Mouse (Mus musculus) midbrain, postnatal 0 days (tissue): ENCODE data around the gene Kctd13. TPM values are rescaled to one million over a fixed set of nuclear protein-coding genes. Genes with fewer than 3 reads are reported as not detected.

Experiments used
- ATAC-seq: fragments of 200-750 bp; cut with Nextera tagmentation; 2 replicates; pipeline ENCODE4 v1.8.0; 2017; ENCODE audit warnings: moderate number of reproducible peaks, mild to moderate bottlenecking, moderate TSS enrichment, moderate library complexity; ENCODE audit not compliant: low FRiP score
- DNase-seq: peaks from one replicate; pipeline ENCODE4 v3.0.0-alpha.2; 2015; ENCODE audit warnings: low spot score
- H3K27ac ChIP-seq: fragments of 300-500 bp; sonication (generic); 2 replicates; pipeline ENCODE4 v1.5.1; 2014; ENCODE audit warnings: low read depth, mild to moderate bottlenecking, low read length, mixed read lengths
- H3K27me3 ChIP-seq: fragments of 300-500 bp; sonication (generic); 2 replicates; pipeline ENCODE4 v1.6.1; 2014; ENCODE audit warnings: low read length, control low read depth, mixed read lengths; ENCODE audit not compliant: insufficient read depth
- H3K36me3 ChIP-seq: fragments of 300-500 bp; sonication (generic); 2 replicates; pipeline ENCODE4 v1.6.1; 2014; ENCODE audit warnings: low read length, control low read depth, mixed read lengths; ENCODE audit not compliant: insufficient read depth
- H3K4me1 ChIP-seq: fragments of 300-500 bp; sonication (generic); 2 replicates; pipeline ENCODE4 v1.6.1; 2014; ENCODE audit warnings: mild to moderate bottlenecking, control low read depth, antibody characterized with exemption, low read length, mixed read lengths; ENCODE audit not compliant: insufficient read depth
- H3K4me2 ChIP-seq: fragments of 300-500 bp; sonication (generic); 2 replicates; pipeline ENCODE4 v1.6.1; 2014; ENCODE audit warnings: low read depth, mild to moderate bottlenecking, low read length, mixed read lengths; ENCODE audit not compliant: poor library complexity, severe bottlenecking
- H3K4me3 ChIP-seq: fragments of 300-500 bp; sonication (generic); 2 replicates; pipeline ENCODE4 v1.5.1; 2014; ENCODE audit warnings: low read depth, mild to moderate bottlenecking, low read length, moderate library complexity
- H3K9ac ChIP-seq: fragments of 300-500 bp; sonication (generic); replicated peaks from 2 replicates; pipeline ENCODE4 v1.6.1; 2014; ENCODE audit warnings: mild to moderate bottlenecking, low read length, moderate library complexity, mixed read lengths; ENCODE audit not compliant: poor library complexity, severe bottlenecking
- H3K9me3 ChIP-seq: fragments of 300-500 bp; sonication (generic); 2 replicates; pipeline ENCODE4 v1.6.1; 2016; ENCODE audit warnings: low read length, control low read depth
- CTCF ChIP-seq: IDR thresholded peaks from 2 replicates; pipeline ENCODE4 v1.5.1; 2016; ENCODE audit warnings: antibody characterized with exemption, mild to moderate bottlenecking
- WGBS: fragments of 180-500 bp; shearing (Covaris S2); extraction: QIAGEN DNeasy Blood & Tissue Kit; methylation state at CpG from one replicate; pipeline ENCODE4 v1.1.7; 2014; 5-methylcytosine and 5-hydroxymethylcytosine counted together
- polyA plus RNA-seq: library from polyadenylated mRNA; unstranded; fragments of >200 nt; fragmentation: Nextera tagmentation; extraction: Ambion mirVana; gene quantifications from 2 replicates; pipeline ENCODE4 v1.2.1, GENCODE M21; 2015
- total RNA-seq: library from RNA; depleted of rRNA; stranded (reverse); fragments of >200 nt; gene quantifications from 2 replicates; pipeline ENCODE4 v1.2.3, GENCODE M21; 2014

Gene Kctd13
- total and polyA plus RNA-seq, 2 experiments from 2014 or later = 150 to 167 TPM

DNA sequence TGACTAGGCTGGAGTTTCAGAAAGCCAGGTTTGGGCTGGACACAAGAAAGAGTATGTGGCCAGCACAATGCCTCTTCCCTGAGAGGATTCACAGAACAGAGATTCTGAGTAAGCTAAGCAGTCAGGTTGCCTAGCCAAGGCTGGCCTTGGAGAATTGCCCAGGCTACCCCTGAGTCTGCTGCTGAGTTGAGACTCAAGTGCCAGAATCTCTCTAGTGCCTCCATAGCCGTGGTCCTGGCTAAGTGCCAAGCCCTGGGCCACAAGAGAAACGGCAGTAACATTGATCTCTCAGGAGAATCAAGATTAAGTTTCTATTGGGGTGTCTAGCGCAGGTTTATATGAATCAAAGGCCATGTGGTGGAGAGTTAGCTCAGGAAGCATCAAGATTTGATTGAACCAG, 36.9 kb downstream of the Kctd13 start:
- Histone ChIP-seq H3K4me1 (no peaks in the 10 kb centered on the region), H3K9ac (no peak overlapping the region), H3K4me2 (no peak overlapping the region), H3K9me3 (no peaks in the 10 kb centered on the region), H3K27ac (no peak overlapping the region), H3K27me3 (no peaks in the 10 kb centered on the region), H3K4me3 (no peak overlapping the region), H3K36me3 (peaks cover 68% of the 10 kb centered on the region)
- no peak for ATAC-seq
- no peak for DNase-seq
- WGBS = 49% methylated on average over 3 of the region's 3 CpGs
- TF ChIP-seq CTCF = no peak

GRCm38 (mm10) chr7:126967361-126967760, 38.7 kb downstream of the Kctd13 start:
- no peak for ATAC-seq
- no peak overlapping the region for H3K4me3 ChIP-seq
- TF ChIP-seq CTCF = no peak
- H3K4me1 ChIP-seq = no peaks in the 10 kb centered on the region
- H3K27me3 ChIP-seq = no peaks in the 10 kb centered on the region
- 63% methylated on average over 6 of the region's 6 CpGs for WGBS
- no peak overlapping the region for H3K4me2 ChIP-seq
- H3K36me3 ChIP-seq = peaks cover 63% of the 10 kb centered on the region
- no peaks in the 10 kb centered on the region for H3K9me3 ChIP-seq
- H3K27ac ChIP-seq = no peak overlapping the region
- no peak overlapping the region for H3K9ac ChIP-seq
- no peak for DNase-seq

GRCm38 (mm10) chr7:126975493-126975892, 46.8 kb downstream of the Kctd13 start:
- Histone ChIP-seq H3K9ac (no peak overlapping the region; the same call in 1 of the 2 replicates), H3K36me3 (peaks cover 33% of the 10 kb centered on the region), H3K9me3 (no peaks in the 10 kb centered on the region), H3K27me3 (no peaks in the 10 kb centered on the region), H3K4me1 (peaks cover 6% of the 10 kb centered on the region; the same call in 1 of the 2 replicates), H3K4me3 (peak overlapping the region; percentile 100), H3K27ac (peak overlapping the region; percentile 93; the same call in 1 of the 2 replicates), H3K4me2 (peak overlapping the region; percentile 90)
- TF ChIP-seq CTCF = no peak
- 10% methylated on average over 8 of the region's 8 CpGs for WGBS
- ATAC-seq = no peak
- DNase-seq = no peak

- ATAC-seq = no peak
- Histone ChIP-seq H3K4me1 (peaks cover 6% of the 10 kb centered on the region; the same call in 1 of the 2 replicates), H3K36me3 (peaks cover 31% of the 10 kb centered on the region), H3K27ac (peak within 1 kb of the TSS; percentile 93), H3K4me3 (peak within 1 kb of the TSS; percentile 100), H3K4me2 (peak within 1 kb of the TSS; percentile 90), H3K9ac (peak within 1 kb of the TSS; percentile 99), H3K9me3 (no peaks in the 10 kb centered on the region), H3K27me3 (no peaks in the 10 kb centered on the region)
- TF ChIP-seq CTCF = no peak
- DNase-seq = no peak
- 7% methylated on average over 1 of the region's 1 CpGs for WGBS
Observed at GRCm38 (mm10) chr7:126975893-126975949, 47.0 kb downstream of the Kctd13 start, which contains the start of gene Cdipt. Gene Cdipt, plus strand, starts transcription at chr7:126975914.

DNA sequence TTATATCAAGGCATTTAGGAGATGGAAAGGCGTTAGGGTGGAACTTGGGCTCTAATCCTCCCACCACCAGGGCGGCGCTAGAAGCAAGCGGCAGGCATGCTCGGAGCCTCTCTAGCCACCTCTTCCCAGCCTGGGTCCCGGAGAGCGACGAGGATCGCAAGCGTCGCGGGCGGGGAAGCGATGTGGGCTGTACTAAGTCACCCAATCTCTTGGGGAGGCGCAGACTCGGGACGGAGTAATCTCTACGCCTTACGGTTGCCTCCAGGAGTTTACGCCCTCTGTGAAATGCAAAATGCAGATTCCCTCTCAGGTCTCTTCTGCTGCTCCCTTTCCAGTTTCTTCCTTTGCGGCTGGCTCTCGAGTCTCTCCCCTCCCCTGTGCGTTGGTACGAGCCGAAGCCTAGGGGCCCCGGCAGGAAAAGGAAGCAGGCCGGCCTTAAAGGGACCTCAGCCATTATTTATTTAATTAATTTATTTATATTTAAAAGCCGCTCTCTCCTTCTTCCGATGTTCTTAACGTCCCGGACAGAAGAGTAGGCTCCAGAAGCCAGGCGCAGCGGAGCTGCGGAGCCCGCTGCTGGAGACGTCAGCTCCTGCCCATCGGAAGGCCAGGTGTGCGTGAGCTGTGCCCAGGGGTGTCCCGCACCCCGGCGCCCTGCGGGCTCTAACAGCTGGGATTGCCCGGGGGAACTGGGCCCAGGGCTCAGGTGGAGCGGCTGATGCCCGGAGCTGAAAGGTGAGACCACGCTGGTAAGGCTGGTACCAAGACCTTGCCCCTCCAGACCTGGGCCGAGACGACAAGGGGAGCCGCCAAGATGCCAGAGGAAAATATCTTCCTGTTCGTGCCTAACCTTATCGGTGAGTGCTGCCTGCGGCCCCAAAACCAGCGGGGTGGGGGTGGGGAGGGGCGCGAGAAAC, 47.5 kb downstream of the Kctd13 start, which contains the start of gene Cdiptos:
TSS of gene Cdiptos (minus strand) at position 149 of the 917 bp plus-strand sequence.
- Histone ChIP-seq H3K4me2 (peak within 1 kb of the TSS; percentile 90), H3K36me3 (peaks cover 29% of the 10 kb centered on the region), H3K4me1 (peaks cover 6% of the 10 kb centered on the region; the same call in 1 of the 2 replicates), H3K9me3 (no peaks in the 10 kb centered on the region), H3K4me3 (peak within 1 kb of the TSS; percentile 100), H3K9ac (peak within 1 kb of the TSS; percentile 99), H3K27ac (peak within 1 kb of the TSS; percentile 93), H3K27me3 (no peaks in the 10 kb centered on the region)
- under 1% methylated on average over 54 of the region's 55 CpGs for WGBS
- ATAC-seq (peak; percentile 95), DNase-seq (peak; percentile 98)
- TF ChIP-seq CTCF = peak; percentile 99

- H3K36me3 ChIP-seq = peaks cover 31% of the 10 kb centered on the region
- peaks cover 6% of the 10 kb centered on the region; the same call in 1 of the 2 replicates for H3K4me1 ChIP-seq
- H3K27me3 ChIP-seq = no peaks in the 10 kb centered on the region
- 28% methylated on average over 14 of the region's 14 CpGs for WGBS
- H3K9me3 ChIP-seq = no peaks in the 10 kb centered on the region
- peak overlapping the region; percentile 100 for H3K4me3 ChIP-seq
- H3K4me2 ChIP-seq = peak overlapping the region; percentile 90
- TF ChIP-seq CTCF = no peak
- peak overlapping the region; percentile 99 for H3K9ac ChIP-seq
- H3K27ac ChIP-seq = peak overlapping the region; percentile 93
- ATAC-seq = peak; percentile 9; the same call in 1 of the 2 replicates
- no peak for DNase-seq
Observed at GRCm38 (mm10) chr7:126976878-126977459, 48.3 kb downstream of the Kctd13 start.
